Mouse (Mus musculus) adrenal gland, adult 18-20 months (tissue): Measurements from ENCODE around the gene Mrtfa. TPM values are rescaled to one million over a fixed set of nuclear protein-coding genes. Genes with fewer than 3 reads are reported as not detected.

Experiments
- DNase-seq, 2 experiments: peaks; one replicate each; pipeline ENCODE4 v3.0.0; 2021 to 2022; ENCODE audit warnings: low spot score in 2 of 2
- total RNA-seq, 2 experiments: library from RNA; stranded (reverse); gene quantifications; 1 replicate in 1 of 2; 2 replicates in 1 of 2; pipeline ENCODE4 v1.2.3; 2021

Mrtfa gene
- total RNA-seq, 2 experiments from 2014 or later = 24.3 to 29.4 TPM

DNA sequence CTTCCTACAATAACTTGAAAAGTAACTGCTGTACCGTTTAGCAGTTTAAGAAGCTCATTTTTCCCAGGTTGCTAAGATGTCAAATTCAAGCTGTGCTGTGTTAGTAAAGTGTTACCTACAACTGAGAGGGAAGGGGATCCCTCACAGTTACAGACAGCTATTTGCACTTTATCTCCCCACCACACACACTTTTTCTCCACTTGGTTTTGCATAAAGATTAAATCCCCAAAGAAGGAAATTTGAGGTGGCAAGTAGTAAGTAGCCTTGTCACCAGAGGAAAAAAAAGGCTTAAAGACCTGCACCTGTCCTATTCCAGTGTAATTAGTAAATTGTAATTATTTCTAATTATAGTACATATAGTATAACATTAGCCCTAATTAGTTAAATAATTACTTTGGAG is 193.5 kb downstream of the Mrtfa start:
- no peak for DNase-seq

DNA sequence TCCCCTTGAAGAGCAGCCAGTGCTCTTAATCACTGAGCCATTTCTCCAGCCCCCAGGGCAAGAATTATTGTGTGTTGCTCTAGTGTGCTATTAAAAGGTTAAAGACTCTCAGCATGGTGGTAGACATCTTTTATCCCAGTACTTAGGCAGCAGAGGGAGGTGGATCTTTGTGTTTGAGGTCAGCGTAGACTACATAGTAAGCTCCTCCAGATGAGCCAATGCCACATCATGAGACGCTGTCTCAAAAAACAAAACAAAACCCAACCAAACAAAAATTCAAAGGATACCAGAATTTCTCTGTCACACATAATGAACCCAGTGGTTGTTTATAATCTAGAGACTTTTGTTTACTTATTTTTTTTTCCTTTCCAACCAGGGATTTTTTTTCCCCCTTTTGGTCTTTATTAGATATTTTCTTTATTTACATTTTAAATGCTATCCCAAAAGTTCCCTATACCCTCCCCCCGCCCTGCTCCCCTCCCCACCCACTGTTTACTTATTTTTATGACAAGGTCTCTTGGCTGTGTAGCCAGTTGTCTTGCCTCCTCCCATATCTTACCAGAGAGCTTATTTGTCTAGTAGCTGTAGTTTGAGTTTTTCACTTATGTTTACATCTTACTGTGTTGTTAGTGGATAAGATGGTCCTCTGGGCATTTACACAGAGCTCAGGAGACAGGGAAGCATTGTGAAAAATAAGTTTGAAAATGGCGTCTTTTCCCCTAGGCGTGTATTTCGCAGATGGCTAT is 194.3 kb downstream of the Mrtfa start:
- no peak for DNase-seq

DNA sequence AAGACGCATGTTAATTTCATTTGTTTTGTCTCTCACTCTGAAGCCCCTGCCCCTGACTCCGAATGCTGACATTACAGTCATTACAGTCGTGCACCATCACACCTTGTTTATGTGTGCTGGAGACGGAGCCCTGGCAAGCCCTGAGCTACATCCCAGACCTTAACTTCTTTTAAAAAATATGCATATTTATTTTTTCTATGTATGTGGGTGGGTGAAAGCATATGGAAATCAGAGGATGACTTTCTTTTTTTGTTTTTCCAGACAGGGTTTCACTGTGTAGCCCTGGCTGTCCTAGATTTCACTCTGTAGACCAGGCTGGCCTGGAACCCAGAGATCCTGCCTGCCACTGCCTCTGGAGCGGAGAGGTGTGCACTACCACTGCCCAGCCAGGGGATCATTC is 195.6 kb downstream of the Mrtfa start:
- no peak for DNase-seq

DNA sequence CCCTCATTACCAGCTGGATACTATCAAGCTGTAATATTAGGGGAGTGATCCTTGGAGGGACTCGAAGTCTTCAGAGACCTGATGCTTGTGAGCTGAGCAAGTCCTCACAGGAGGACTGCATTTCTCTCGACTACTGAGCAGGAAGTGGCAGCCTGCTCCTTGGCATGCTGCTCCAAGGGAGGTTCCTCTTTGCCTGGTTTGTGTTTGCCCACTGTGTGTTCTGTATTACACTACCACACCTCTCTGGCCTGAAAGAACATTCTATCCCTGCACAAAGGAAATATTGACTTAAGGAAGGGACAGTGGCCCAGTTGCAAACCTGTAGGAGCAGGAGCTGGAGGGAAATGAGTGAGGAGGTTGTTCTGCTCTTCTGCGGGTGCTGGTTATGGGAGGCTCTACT is 200.8 kb downstream of the Mrtfa start:
- no peak for DNase-seq

DNA sequence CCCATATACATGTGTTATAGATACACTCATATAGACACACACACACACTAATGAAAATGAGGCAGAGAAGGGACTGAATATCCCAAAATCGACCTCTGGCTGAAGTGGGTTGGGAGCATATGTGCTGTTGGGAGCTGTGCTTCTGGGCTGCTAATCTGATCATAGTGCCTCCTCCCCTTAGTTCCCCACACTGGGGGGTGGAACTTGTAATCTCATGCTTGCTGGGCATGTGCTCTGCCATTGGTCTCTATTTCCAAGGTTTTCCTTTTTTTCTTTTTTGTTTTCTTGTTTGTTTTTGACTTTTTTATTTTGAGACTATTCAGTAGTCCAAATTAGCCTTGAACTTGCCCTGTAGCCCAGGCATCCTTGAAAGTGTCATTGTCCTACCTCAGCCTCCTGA is 202.2 kb downstream of the Mrtfa start:
- DNase-seq = no peak

DNA sequence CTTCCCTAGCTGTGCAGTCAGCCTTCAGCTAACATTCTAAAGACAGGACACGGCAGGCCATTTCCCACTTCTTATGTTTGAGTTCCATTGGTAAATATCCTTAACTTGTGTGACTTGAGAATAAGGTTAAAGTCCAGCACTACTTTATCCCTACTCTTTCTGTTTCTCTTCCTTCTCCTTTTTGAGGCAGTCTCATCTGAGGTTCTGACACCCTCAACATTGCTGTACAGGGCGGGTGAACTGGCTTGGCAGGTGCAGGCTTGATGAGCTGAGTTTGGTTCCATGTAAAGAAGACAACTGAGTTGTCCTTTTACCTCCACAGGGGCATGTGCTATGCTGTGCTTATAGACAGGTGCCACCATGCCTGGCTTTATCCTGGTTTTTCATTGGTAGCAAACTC is 207.3 kb downstream of the Mrtfa start:
- DNase-seq = no peak

DNA sequence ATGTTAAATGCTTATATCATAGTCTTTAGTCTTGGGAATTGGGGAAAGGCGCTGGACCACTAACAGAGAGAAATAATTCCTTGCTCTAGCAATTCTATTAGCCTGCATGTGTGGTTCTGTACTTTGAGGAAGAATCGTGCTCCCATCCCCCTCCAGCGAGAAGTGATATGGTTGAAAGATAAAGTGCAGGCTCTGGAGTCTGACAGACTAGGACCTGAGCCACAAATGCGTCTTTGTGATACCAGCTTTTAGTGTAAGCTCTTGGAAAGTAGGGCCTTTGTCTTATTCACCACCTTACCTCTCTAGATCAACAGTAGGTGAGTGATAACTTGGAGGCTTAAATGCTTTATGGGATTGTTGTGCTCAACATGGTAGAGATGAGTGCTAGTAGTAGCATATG is 209.4 kb downstream of the Mrtfa start:
- no peak for DNase-seq

DNA sequence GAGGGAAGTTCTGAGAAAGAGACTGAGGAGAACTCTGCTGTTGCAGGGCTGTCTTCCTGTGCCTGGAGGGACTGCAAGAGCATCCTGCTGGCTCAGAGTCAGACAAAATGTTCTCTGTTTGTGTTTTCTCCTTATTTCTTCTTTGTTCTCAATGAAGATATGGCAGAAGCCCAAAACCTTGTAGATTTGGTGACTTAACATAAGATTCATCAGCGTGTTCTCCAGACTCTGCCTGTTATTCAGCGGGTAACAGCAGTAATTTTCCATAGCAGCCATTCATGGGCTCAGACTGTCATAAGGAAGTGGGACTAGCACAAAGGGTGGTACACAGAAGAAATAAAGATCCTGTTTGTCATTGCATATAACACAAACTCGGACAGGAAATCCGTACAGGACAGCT is 210.9 kb downstream of the Mrtfa start:
- DNase-seq = no peak

DNA sequence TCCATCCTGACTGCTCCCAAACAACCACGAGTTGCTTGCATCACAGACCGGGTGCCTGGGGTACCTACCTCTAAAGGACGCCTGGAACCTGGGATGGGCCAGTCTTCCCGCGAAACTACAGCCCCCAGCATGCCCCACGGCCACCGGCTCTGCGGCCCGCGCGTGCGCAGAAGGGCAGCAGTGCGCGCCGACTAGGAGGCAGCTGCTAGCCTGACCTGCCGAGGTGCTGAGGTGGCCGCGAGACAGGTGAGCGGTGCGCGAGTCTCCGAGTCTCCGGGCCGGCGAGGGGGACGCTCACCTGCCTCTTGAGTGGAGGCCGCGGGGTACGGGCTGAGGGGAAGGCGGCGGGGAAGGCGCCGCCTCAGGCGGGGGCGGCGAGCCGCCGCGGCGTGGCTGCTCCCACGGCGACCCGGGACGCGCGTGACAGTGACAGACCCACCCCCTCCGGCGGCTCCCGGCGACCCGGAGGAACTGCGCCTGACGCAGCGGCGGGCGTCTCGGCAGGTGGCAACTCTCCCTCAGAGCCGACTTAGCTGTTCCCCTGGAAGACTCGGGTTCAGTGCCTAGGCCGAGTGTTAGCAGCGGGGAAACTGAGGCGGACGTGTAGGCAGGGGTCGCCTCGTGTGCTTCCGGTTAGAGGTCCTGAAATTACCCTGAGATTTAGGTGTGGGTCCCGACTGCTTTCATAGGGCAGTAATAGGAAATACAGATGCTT is 212.8 kb downstream of the Mrtfa start, which contains the start of gene Sgsm3:
Gene Sgsm3 (plus strand): TSS at position 146 of the 715 bp plus-strand sequence.
- DNase-seq = peak; percentile 83 to 88

DNA sequence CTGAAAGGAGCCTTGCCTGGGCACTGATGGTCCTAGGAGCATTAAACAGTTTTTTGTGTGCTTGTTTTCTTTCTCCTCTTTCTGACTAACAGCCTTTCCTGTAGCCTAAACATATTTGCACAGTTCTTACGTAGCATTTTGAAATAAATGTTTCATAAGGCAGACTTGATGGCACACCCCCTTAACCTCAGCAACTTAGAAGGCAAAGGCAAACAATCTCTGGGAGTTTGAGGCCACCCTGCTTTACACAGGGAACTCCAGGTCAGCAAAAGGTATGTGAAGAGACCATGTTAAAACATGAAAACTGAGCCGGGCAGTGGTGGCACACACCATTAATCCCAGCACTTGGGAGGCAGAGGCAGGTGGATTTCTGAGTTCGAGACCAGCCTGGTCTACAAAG is 214.9 kb downstream of the Mrtfa start:
- DNase-seq = no peak

DNA sequence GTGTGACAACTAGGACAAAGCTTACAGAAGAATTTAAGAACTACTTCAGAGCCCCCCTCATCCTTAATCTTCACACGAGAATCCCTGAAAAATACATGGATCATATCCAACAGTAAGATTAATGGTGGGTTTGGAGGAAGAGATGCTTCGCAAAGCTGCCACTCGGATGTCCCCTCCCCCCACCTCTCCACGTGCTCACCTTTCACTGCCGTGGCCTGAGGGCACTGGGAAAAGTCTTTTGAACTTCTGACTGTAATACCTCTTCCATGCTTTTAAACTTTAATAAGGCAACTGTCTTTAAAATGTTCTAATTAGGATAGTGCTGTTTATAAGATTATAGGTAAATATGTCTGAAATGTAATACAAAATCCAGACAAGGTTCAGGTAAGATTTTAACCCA is 216.2 kb downstream of the Mrtfa start:
- DNase-seq = no peak

DNA sequence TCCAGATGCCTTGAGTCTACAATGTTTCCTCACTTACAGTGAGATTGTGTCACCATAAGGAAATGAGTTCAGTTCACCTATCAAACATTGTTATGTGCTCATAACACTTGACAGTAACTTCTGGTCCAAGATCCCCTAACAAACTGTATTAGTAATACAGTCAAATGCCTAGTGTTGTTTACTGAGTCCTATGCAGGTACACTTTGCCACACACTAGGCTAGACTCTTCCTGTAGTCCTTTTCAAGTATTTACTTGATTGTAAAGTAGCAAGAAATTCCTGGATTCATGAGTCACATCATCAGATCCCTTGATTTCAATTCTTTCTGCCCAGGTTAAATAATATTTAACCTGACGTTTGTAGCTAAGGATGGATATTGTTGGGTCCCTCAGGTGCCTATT is 221.2 kb downstream of the Mrtfa start:
- DNase-seq = no peak

Other genes starting within 250 kb of the Mrtfa start
- 10 to 100 TPM; 34.8 to 37.1 TPM for gene Adsl, start 242.3 kb downstream of the Mrtfa start, total RNA-seq
- 10 to 100 TPM; 15.6 to 26.6 TPM for gene Sgsm3, start 213.0 kb downstream of the Mrtfa start, total RNA-seq
- gene Mchr1, start 44.7 kb upstream of the Mrtfa start, total RNA-seq = under 1 TPM; 0.23 to 0.51 TPM
- gene Slc25a17, start 170.1 kb upstream of the Mrtfa start, total RNA-seq = 100 to 1,000 TPM in 1 of 2 experiments, 10 to 100 TPM in 1; 62.3 to 108 TPM
- 100 to 1,000 TPM; 319 to 323 TPM for gene St13, start 209.3 kb upstream of the Mrtfa start, total RNA-seq
- 10 to 100 TPM; 28.0 to 30.1 TPM for gene Xpnpep3, start 209.4 kb upstream of the Mrtfa start, total RNA-seq
- gene Dnajb7, start 217.5 kb upstream of the Mrtfa start, total RNA-seq = not detected